Mouse (Mus musculus) intestine, embryonic 16.5 days (tissue): Measurements from ENCODE around the gene Creb5. TPM values are rescaled to one million over a fixed set of nuclear protein-coding genes. Genes with fewer than 3 reads are reported as not detected.

ENCODE experiments used
- ATAC-seq: fragments of 200-750 bp; cut with Nextera tagmentation; 2 replicates; pipeline ENCODE4 v1.8.0; 2017; ENCODE audit warnings: moderate TSS enrichment, moderate library complexity
- H3K27ac ChIP-seq: fragments of 300-500 bp; sonication (generic); 2 replicates; pipeline ENCODE4 v1.5.1; 2014; ENCODE audit warnings: mild to moderate bottlenecking, low read length
- H3K27me3 ChIP-seq: fragments of 300-500 bp; sonication (generic); replicated peaks from 2 replicates; pipeline ENCODE4 v1.6.1; 2014; ENCODE audit warnings: low read length, control low read depth, mixed read lengths; ENCODE audit not compliant: control insufficient read depth, insufficient read depth
- H3K36me3 ChIP-seq: fragments of 300-500 bp; sonication (generic); 2 replicates; pipeline ENCODE4 v1.6.1; 2014; ENCODE audit warnings: low read length, control low read depth; ENCODE audit not compliant: control insufficient read depth, insufficient read depth
- H3K4me1 ChIP-seq: fragments of 300-500 bp; sonication (generic); 2 replicates; pipeline ENCODE4 v1.6.1; 2014; ENCODE audit warnings: low read length, control low read depth, mixed read lengths; ENCODE audit not compliant: control insufficient read depth, insufficient read depth
- H3K4me2 ChIP-seq: fragments of 300-500 bp; sonication (generic); 2 replicates; pipeline ENCODE4 v1.6.1; 2014; ENCODE audit warnings: low read depth, low read length, control low read depth
- H3K4me3 ChIP-seq: fragments of 300-500 bp; sonication (generic); 2 replicates; pipeline ENCODE4 v1.5.1; 2014; ENCODE audit warnings: mild to moderate bottlenecking, low read length
- H3K9ac ChIP-seq: fragments of 300-500 bp; sonication (generic); 2 replicates; pipeline ENCODE4 v1.6.1; 2014; ENCODE audit warnings: low read depth, low read length
- H3K9me3 ChIP-seq: fragments of 300-500 bp; sonication (generic); 2 replicates; pipeline ENCODE4 v1.6.1; 2016; ENCODE audit warnings: low read length, control low read depth; ENCODE audit not compliant: control insufficient read depth
- WGBS: fragments of 180-500 bp; shearing (Covaris S2); extraction: QIAGEN DNeasy Blood & Tissue Kit; methylation state at CpG from one replicate; pipeline ENCODE4 v1.1.7; 2014; 5-methylcytosine and 5-hydroxymethylcytosine counted together
- polyA plus RNA-seq: library from polyadenylated mRNA; unstranded; fragments of >200 nt; fragmentation: Nextera tagmentation; extraction: Ambion mirVana; gene quantifications from 2 replicates; pipeline ENCODE4 v1.2.1, GENCODE M21; 2015

Creb5 gene
- polyA plus RNA-seq, 1 experiment from 2014 or later, result 4.1 TPM

DNA sequence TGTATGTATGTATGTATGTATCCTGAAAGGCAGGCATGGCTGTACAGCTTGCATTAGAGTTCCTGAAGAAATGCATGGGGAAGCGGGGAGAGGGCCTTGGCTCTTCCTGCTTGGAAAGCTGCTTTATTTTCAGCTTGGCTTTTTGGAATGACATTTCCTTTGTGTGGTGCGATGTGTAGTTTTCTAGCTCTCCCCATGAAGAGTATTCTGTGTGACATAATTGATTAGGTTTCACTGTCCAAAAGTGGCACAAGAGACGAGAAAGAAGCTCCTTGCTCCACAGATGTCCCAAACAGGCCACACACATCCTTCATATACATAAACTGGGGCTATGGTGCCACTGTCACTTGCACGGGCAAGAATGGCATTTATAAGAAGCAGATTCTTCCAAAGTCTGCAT lies 288.1 kb downstream of the Creb5 start:
- ATAC-seq, result no peak
- Histone ChIP-seq H3K36me3 (no peaks in the 10 kb centered on the region), H3K4me3 (no peak overlapping the region), H3K4me2 (no peak overlapping the region; the same call in 1 of the 2 replicates), H3K27ac (no peak overlapping the region), H3K9me3 (no peaks in the 10 kb centered on the region), H3K4me1 (peaks cover 10% of the 10 kb centered on the region; the same call in 1 of the 2 replicates), H3K27me3 (no peaks in the 10 kb centered on the region), H3K9ac (no peak overlapping the region)
- 75% methylated on average over 4 of the region's 4 CpGs for WGBS

DNA sequence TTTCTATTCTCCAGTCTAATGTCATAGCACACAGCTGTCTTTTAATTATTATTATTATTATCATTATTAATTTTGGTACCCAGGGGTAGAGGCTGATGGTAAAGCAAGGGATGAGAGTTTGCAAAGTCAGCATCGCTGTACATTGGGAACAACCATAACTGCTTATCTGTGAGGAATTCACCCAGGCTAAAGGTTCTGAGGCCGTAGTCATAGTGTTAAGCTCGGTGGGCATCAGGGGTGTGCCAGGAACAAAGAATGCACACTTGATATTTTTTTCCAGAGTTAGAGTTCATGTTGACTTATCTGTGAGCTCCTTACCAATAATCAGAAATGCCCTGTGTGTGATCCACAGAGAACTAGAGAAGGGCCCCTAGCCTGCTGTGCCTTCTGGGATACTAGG lies 288.8 kb downstream of the Creb5 start:
- WGBS, result 89% methylated on average over 3 of the region's 3 CpGs
- Histone ChIP-seq H3K4me2 (no peak overlapping the region), H3K36me3 (no peaks in the 10 kb centered on the region), H3K4me1 (peaks cover 10% of the 10 kb centered on the region; the same call in 1 of the 2 replicates), H3K27ac (no peak overlapping the region), H3K27me3 (no peaks in the 10 kb centered on the region), H3K4me3 (no peak overlapping the region), H3K9me3 (no peaks in the 10 kb centered on the region), H3K9ac (no peak overlapping the region)
- ATAC-seq, result no peak

DNA sequence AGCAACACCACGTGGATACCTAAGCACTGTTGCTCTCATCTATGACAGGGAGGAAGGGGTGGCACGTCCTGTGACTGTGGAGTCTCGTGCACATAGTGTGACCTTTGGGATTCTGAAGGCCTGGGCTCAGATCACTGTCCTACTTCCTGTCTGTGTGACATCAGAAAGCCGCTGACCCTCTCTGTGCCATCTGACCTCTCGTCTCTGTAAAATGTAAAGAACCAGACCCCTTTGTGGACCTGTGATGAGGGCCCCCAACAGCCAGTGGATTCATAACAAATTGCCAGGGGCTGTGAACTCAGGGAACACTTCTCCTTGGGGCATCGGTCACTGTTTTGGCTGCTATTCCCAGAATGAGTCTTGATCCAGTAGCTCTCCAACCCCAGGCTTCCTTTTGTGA lies 289.8 kb downstream of the Creb5 start:
- WGBS, result 82% methylated on average over 6 of the region's 6 CpGs

DNA sequence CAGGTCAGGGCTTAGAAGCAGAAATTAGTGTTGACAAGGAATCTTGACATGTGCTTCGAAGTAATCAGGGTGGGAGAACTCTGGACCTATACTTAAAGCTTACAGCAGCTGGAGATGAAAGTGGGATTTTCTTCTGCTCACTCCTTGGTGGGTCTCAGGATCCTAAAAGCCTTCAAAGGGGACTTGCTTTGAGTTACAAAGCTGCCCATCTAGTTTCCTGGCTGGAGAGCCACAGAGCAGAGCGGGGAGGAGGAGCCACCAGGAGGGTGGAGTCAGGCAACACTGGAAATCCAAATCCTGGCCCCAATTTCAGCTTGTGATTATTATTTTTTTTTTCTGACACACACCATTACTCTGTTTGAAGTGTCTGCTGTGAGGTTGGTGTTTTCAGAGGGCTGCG lies 290.7 kb downstream of the Creb5 start:
- Histone ChIP-seq H3K4me3 (no peak overlapping the region), H3K27ac (no peak overlapping the region), H3K9ac (no peak overlapping the region), H3K36me3 (no peaks in the 10 kb centered on the region), H3K4me2 (no peak overlapping the region), H3K27me3 (no peaks in the 10 kb centered on the region), H3K9me3 (no peaks in the 10 kb centered on the region), H3K4me1 (peaks cover 5% of the 10 kb centered on the region; the same call in 1 of the 2 replicates)
- WGBS, result 71% methylated on average over 3 of the region's 3 CpGs
- no peak for ATAC-seq

More for the DNA sequence above, 289.8 kb downstream of the Creb5 start:
- no peak for ATAC-seq
- H3K27me3 ChIP-seq, result no peaks in the 10 kb centered on the region
- H3K9ac ChIP-seq, result no peak overlapping the region
- no peak overlapping the region for H3K4me2 ChIP-seq
- H3K27ac ChIP-seq, result no peak overlapping the region
- H3K4me3 ChIP-seq, result no peak overlapping the region
- peaks cover 10% of the 10 kb centered on the region; the same call in 1 of the 2 replicates for H3K4me1 ChIP-seq
- no peaks in the 10 kb centered on the region for H3K36me3 ChIP-seq
- no peaks in the 10 kb centered on the region for H3K9me3 ChIP-seq

DNA sequence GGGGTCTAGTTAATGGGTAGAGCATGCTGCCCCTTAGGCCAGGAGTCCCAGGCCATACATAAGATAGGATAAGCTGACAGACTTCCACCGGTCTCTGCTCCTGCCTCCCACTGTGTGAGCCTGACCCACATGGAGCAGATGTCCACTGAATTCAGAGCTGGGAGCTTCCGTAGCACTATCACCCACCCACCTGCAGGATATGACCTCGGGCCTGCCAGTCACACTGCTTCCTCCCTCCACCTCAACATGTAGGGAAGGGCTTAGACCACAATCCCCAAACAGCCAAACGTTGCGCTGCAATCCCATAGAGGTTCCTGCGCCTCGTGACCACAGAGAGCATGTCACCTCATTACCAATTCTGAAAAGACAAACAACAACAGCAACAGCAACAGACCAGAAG lies 293.3 kb downstream of the Creb5 start:
- Histone ChIP-seq H3K9me3 (no peaks in the 10 kb centered on the region), H3K4me2 (no peak overlapping the region), H3K27me3 (no peaks in the 10 kb centered on the region), H3K9ac (no peak overlapping the region), H3K4me3 (no peak overlapping the region), H3K27ac (no peak overlapping the region), H3K4me1 (no peaks in the 10 kb centered on the region), H3K36me3 (no peaks in the 10 kb centered on the region)
- no peak for ATAC-seq
- WGBS, result 77% methylated on average over 7 of the region's 7 CpGs

DNA sequence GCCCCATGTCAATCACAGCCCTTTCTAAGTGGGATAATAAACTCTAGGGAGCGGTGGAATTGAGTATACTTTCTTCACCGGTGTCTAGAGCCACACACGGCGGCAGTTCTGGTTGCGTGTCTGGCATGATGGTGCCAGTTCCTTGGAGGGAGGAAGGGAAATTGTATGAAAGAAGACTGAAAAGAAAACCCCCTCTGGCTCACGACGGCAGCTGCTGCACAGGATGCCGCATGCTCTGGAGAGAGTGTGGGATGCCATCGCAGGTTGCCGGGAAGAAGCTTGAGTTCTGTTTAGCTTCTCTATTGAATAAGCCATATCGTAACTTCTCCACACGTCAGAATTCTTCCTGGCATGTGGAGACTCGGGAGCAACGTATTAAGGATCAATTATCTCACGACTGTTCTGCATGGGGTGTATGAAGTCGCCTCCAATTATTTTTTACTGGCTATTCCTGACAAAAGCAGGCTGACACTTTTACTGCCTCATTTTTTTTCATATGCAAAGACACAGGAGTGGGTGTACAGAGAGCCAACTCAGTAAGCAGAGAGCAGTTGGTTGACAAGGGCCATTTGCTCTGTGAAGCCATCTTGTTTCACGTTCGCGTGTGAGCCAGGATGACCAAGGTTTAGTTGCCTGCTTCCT lies 296.3 kb downstream of the Creb5 start:
- Histone ChIP-seq H3K36me3 (no peaks in the 10 kb centered on the region), H3K4me2 (no peak overlapping the region), H3K9ac (no peak overlapping the region), H3K4me1 (no peaks in the 10 kb centered on the region), H3K4me3 (no peak overlapping the region), H3K27ac (no peak overlapping the region), H3K27me3 (no peaks in the 10 kb centered on the region), H3K9me3 (no peaks in the 10 kb centered on the region)
- WGBS, result 59% methylated on average over 19 of the region's 19 CpGs
- ATAC-seq, result no peak

DNA sequence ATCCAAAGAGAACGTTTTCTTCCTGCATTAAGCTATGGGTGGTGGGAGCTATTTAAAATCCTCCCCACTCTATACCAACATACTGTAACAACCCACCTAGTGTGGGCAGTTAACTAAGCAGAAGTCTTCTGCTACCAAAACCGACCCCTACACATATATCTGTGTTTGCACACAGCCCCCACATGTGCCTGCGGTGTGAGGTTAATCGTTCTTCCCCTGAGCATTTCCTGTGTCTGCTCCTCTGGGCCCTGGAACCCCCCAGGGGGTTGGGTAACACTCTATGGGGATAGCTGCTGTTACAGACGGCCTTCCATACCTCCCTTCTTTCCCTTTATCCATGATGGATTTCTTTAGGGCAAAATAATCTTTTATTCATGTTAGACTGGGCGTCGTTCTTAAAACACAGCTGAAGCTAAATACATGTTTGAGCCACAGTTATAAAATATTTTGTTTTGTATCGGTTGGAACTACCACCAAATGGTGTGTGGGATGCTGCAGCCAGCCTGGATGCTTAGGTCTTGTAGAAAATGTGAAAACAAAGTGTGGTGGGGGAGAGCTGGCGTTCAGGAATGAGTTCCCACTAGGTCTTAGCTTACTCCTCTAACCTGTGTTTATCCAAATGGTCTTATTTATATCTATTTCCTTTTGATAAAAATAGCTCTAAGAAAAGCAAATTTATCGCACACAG lies 297.8 kb downstream of the Creb5 start:
- Histone ChIP-seq H3K27ac (no peak overlapping the region), H3K27me3 (no peaks in the 10 kb centered on the region), H3K9ac (no peak overlapping the region), H3K4me2 (no peak overlapping the region), H3K4me3 (no peak overlapping the region), H3K36me3 (no peaks in the 10 kb centered on the region), H3K4me1 (no peaks in the 10 kb centered on the region), H3K9me3 (no peaks in the 10 kb centered on the region)
- WGBS, result 52% methylated on average over 10 of the region's 10 CpGs
- no peak for ATAC-seq

DNA sequence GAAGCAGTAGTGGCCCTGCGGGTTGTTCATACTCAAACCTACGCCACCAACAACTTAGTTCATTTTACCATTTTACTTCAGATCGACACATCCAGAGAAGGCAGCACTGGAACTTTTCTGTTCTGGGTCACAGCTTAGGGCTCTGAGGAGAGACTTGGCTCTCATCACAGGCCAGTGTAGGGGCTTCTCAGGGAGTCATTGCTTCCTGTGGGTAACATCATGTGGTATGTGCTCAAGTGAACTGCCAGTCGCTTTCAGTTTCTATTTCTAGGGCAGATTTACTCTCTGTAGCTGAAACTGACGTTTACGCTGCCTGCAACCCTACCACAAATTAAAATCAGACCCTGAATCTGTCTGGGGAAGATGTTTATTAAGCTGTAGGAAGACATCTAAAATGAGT lies 302.7 kb downstream of the Creb5 start:
- Histone ChIP-seq H3K4me1 (peaks cover 3% of the 10 kb centered on the region; the same call in 1 of the 2 replicates), H3K4me3 (no peak overlapping the region), H3K36me3 (no peaks in the 10 kb centered on the region), H3K27me3 (no peaks in the 10 kb centered on the region), H3K9ac (no peak overlapping the region), H3K4me2 (no peak overlapping the region), H3K9me3 (no peaks in the 10 kb centered on the region), H3K27ac (no peak overlapping the region)
- 79% methylated on average over 6 of the region's 6 CpGs for WGBS
- no peak for ATAC-seq

DNA sequence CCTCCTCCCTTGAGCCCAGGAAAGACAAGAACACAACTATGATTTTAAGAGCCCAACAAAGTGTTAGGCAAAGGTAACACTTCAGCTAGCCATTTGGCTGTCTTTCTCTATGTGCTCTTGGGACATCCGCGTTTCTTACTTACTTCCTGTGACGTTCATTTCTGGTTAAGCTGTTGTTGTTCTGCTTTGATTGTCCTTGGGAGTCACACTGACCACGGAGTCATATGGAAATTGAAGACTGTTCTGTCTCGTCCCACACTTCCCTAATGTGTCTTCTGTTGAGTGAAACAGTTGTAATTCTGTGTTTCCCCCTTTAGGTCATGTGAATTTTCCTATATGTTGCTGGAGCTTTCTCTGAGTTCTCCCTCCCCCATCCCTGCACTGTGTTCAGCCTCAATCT lies 305.2 kb downstream of the Creb5 start:
- no peaks in the 10 kb centered on the region for H3K36me3 ChIP-seq
- H3K4me3 ChIP-seq, result no peak overlapping the region
- no peak overlapping the region for H3K9ac ChIP-seq
- H3K4me1 ChIP-seq, result peaks cover 3% of the 10 kb centered on the region; the same call in 1 of the 2 replicates
- no peak overlapping the region for H3K4me2 ChIP-seq
- 0 out of 2 replicates have a peak overlapping the region, but pooled peaks have one; percentile 23 for H3K27ac ChIP-seq
- WGBS, result 85% methylated on average over 5 of the region's 5 CpGs
- no peaks in the 10 kb centered on the region for H3K9me3 ChIP-seq
- ATAC-seq, result no peak
- H3K27me3 ChIP-seq, result no peaks in the 10 kb centered on the region
